In the genomic region with DNA sequence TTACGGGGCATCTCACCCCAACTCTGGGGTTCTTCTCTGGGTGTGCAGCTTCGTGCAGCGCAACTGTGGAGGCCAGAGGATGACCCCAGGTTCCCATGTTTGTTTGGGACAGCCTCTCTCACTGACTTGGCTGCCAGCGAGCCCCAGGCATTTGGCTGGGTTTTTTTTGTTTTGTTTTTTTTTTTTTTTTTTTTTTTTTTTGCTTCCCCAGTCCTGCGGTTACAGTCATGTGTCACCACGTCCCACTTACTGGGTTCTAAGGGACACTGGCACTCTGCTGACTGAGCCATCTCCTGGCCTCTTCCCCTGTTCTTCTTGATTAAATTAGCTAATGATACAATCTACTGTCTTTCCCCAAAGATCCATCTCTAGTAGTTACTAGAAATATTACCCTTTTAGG, we compare ENCODE assay signal across 17 mouse cellular contexts. TPM values are rescaled to one million over a fixed set of nuclear protein-coding genes. Genes with fewer than 3 reads are reported as not detected.
A peak's percentile ranks its signal among the peaks of the same experiment; 100 is the strongest.
DNase-seq lines count a peak whose midpoint lies in the region; ATAC-seq and TF ChIP-seq lines count a peak whose summit lies in the region.
"Had no signal": no experiment of that assay in that cellular context is flagged by ENCODE, and none has a peak within 500 bp of the region (broad histone marks: within the 10 kb centered on the region; RNA-seq: fewer than 3 reads in every experiment).

No protein-coding gene starts in this region.

- H3K4me3 ChIP-seq in kidney, embryonic 14.5 days (ENCODE audit: low read length) = no peak overlapping the region
- no peak overlapping the region for H3K4me3 ChIP-seq in stomach, embryonic 15.5 days (replicated peaks)
- no peak overlapping the region for H3K4me3 ChIP-seq in stomach, postnatal 0 days (ENCODE audit: low read depth, low read length)
- H3K4me3 ChIP-seq in bone marrow, adult 2 months (replicated peaks; ENCODE audit: control insufficient read depth, low read depth, low read length) = no peak overlapping the region
- H3K4me3 ChIP-seq in neural tube, embryonic 15.5 days (replicated peaks) = no peak overlapping the region
- H3K4me3 ChIP-seq: embryonic facial prominence, embryonic 10.5 days; heart, embryonic 12.5 days; layer of hippocampus, adult 2 months; neural tube, embryonic 12.5 days had no signal

- no peak overlapping the region for H3K4me2 ChIP-seq in kidney, embryonic 14.5 days (replicated peaks; ENCODE audit: low read depth, low read length)
- no peak overlapping the region for H3K4me2 ChIP-seq in stomach, embryonic 15.5 days
- H3K4me2 ChIP-seq in stomach, postnatal 0 days (replicated peaks; ENCODE audit: low read depth) = no peak overlapping the region
- H3K4me2 ChIP-seq in neural tube, embryonic 15.5 days = no peak overlapping the region
- H3K4me2 ChIP-seq: heart, embryonic 12.5 days; neural tube, embryonic 12.5 days had no signal

- H3K36me3 ChIP-seq in kidney, embryonic 14.5 days (ENCODE audit: control insufficient read depth, insufficient read depth, low read length) = no peaks in the 10 kb centered on the region
- H3K36me3 ChIP-seq in stomach, embryonic 15.5 days = no peaks in the 10 kb centered on the region
- H3K36me3 ChIP-seq in stomach, postnatal 0 days (ENCODE audit: control insufficient read depth, insufficient read depth, low read length) = no peaks in the 10 kb centered on the region
- 0 out of 2 replicates have a peak, but pooled peaks cover 5% of the 10 kb centered on the region for H3K36me3 ChIP-seq in neural tube, embryonic 15.5 days
- H3K36me3 ChIP-seq: heart, embryonic 12.5 days had no signal

- H3K27me3 ChIP-seq in kidney, embryonic 14.5 days (ENCODE audit: control insufficient read depth, insufficient read depth, low read length) = no peaks in the 10 kb centered on the region
- H3K27me3 ChIP-seq in stomach, embryonic 15.5 days (replicated peaks) = no peaks in the 10 kb centered on the region
- H3K27me3 ChIP-seq in stomach, postnatal 0 days (ENCODE audit: control insufficient read depth, insufficient read depth, low read length) = no peaks in the 10 kb centered on the region
- H3K27me3 ChIP-seq in neural tube, embryonic 15.5 days (replicated peaks) = no peaks in the 10 kb centered on the region
- H3K27me3 ChIP-seq: neural tube, embryonic 12.5 days had no signal

- TF ChIP-seq EP300 in stomach, postnatal 0 days (optimal IDR thresholded peaks at IDR 0.05) = no peak

- WGBS in kidney, embryonic 14.5 days = 23% methylated on average over 6 of the region's 6 CpGs
- WGBS in stomach, embryonic 15.5 days = 45% methylated on average over 6 of the region's 6 CpGs
- 42% methylated on average over 6 of the region's 6 CpGs for WGBS in stomach, postnatal 0 days
- WGBS in bone marrow, adult 2 months = 28% methylated on average over 6 of the region's 6 CpGs
- 57% methylated on average over 6 of the region's 6 CpGs for WGBS in neural tube, embryonic 15.5 days

- no peak overlapping the region for H3K9ac ChIP-seq in kidney, embryonic 14.5 days (ENCODE audit: low read depth, low read length)
- H3K9ac ChIP-seq in stomach, embryonic 15.5 days = no peak overlapping the region
- no peak overlapping the region for H3K9ac ChIP-seq in stomach, postnatal 0 days (ENCODE audit: low read length)
- no peak overlapping the region for H3K9ac ChIP-seq in neural tube, embryonic 15.5 days (replicated peaks)
- H3K9ac ChIP-seq: heart, embryonic 12.5 days; liver, embryonic 14.5 days; neural tube, embryonic 12.5 days had no signal

- no peak for TF ChIP-seq CTCF in stomach, postnatal 0 days (IDR thresholded peaks at IDR 0.05; ENCODE audit: low read depth)
- no peak for TF ChIP-seq CTCF in bone marrow, adult 2 months (IDR thresholded peaks at IDR 0.05; ENCODE audit: control insufficient read depth, insufficient read depth, low read length)

- no peak for DNase-seq in kidney, adult 9 months
- DNase-seq in stomach, postnatal 0 days (ENCODE audit: low spot score) = no peak
- DNase-seq: adrenal gland, adult 8-10 months; cerebellum, adult 9-10 months; gastrocnemius, postnatal 36 days; lung, postnatal 4 days had no signal

- no peak for ATAC-seq in kidney, embryonic 14.5 days (ENCODE audit: low FRiP score, low TSS enrichment)
- ATAC-seq in stomach, embryonic 15.5 days (ENCODE audit: insufficient read depth, low FRiP score, low read depth) = no peak
- ATAC-seq in stomach, postnatal 0 days (ENCODE audit: low FRiP score, low TSS enrichment) = no peak
- ATAC-seq in neural tube, embryonic 15.5 days (ENCODE audit: low FRiP score) = no peak
- no peak for ATAC-seq in inflammation-experienced regulatory T-cells, adult 6 months
- ATAC-seq: midbrain, embryonic 16.5 days had no signal

- H3K4me1 ChIP-seq in kidney, embryonic 14.5 days (ENCODE audit: control insufficient read depth, insufficient read depth, low read length) = peaks cover 60% of the 10 kb centered on the region
- H3K4me1 ChIP-seq in stomach, embryonic 15.5 days = peaks cover 42% of the 10 kb centered on the region
- peaks cover 9% of the 10 kb centered on the region; the same call in 1 of the 2 replicates for H3K4me1 ChIP-seq in stomach, postnatal 0 days (replicated peaks; ENCODE audit: control insufficient read depth, insufficient read depth)
- peaks cover 16% of the 10 kb centered on the region for H3K4me1 ChIP-seq in bone marrow, adult 2 months (ENCODE audit: control insufficient read depth, insufficient read depth, low read length)
- H3K4me1 ChIP-seq in neural tube, embryonic 15.5 days = peaks cover 40% of the 10 kb centered on the region

- H3K9me3 ChIP-seq in kidney, embryonic 14.5 days (ENCODE audit: control insufficient read depth, low read length) = no peaks in the 10 kb centered on the region
- H3K9me3 ChIP-seq in stomach, embryonic 15.5 days = no peaks in the 10 kb centered on the region
- no peaks in the 10 kb centered on the region for H3K9me3 ChIP-seq in stomach, postnatal 0 days (ENCODE audit: control insufficient read depth, low read length)
- no peaks in the 10 kb centered on the region for H3K9me3 ChIP-seq in neural tube, embryonic 15.5 days (replicated peaks)
- H3K9me3 ChIP-seq: embryonic facial prominence, embryonic 10.5 days; heart, embryonic 12.5 days; neural tube, embryonic 12.5 days had no signal

- TF ChIP-seq POLR2A in bone marrow, adult 2 months (IDR thresholded peaks at IDR 0.05; ENCODE audit: borderline replicate concordance, control insufficient read depth, low read depth, low read length) = no peak

- H3K27ac ChIP-seq in kidney, embryonic 14.5 days (ENCODE audit: low read depth, low read length) = 0 out of 2 replicates have a peak overlapping the region, but pooled peaks have one; percentile 67
- H3K27ac ChIP-seq in stomach, embryonic 15.5 days = peak overlapping the region; percentile 28; the same call in 1 of the 2 replicates
- H3K27ac ChIP-seq in stomach, postnatal 0 days (replicated peaks) = no peak overlapping the region
- H3K27ac ChIP-seq in bone marrow, adult 2 months (ENCODE audit: control insufficient read depth, insufficient read depth, low read depth, low read length, poor library complexity) = peak overlapping the region; percentile 74
- H3K27ac ChIP-seq in neural tube, embryonic 15.5 days (replicated peaks) = peak overlapping the region; percentile 20; the same call in 1 of the 2 replicates
- H3K27ac ChIP-seq: layer of hippocampus, adult 2 months; liver, embryonic 14.5 days; neural tube, embryonic 12.5 days had no signal

RNA-seq across cellular contexts. Expression of a gene that starts 29.8 kb away (rescaled TPM):
- 5.6 and 5.8 TPM in 2 replicates for polyA plus RNA-seq in kidney, embryonic 14.5 days (2014; fragmentation: Nextera tagmentation; extraction: Ambion mirVana)
- polyA plus RNA-seq in stomach, embryonic 15.5 days (2015; fragmentation: Nextera tagmentation; extraction: Ambion mirVana) = 2.9 and 3.8 TPM in 2 replicates
- polyA plus RNA-seq in stomach, postnatal 0 days (2015; fragmentation: Nextera tagmentation; extraction: Ambion mirVana) = 0.79 and 0.98 TPM in 2 replicates
- polyA plus RNA-seq in bone marrow, adult 2 months (2011; ENCODE audit: insufficient read depth, insufficient read length, low replicate concordance, missing spikeins) = 0.92 TPM in 1 of 2 replicates, not detected in the other
- 4.7 and 5.3 TPM in 2 replicates for polyA plus RNA-seq in neural tube, embryonic 15.5 days (2015; fragmentation: Nextera tagmentation; extraction: Ambion mirVana)
- not detected for polyA plus RNA-seq in inflammation-experienced regulatory T-cells, adult 6 months (2017; shearing (Covaris generic))
